Mouse (Mus musculus): ENCODE measurements at regions not wholly inside any gene's neighbourhood (a gene's known extent, or its start where the extent isn't known, plus 50 kb on each side); places are given as distances from the start of the nearest gene placed in this dataset.

GRCm38 (mm10) chr12:15654585-15654984 is 162.1 kb downstream of the Trib2 start:
- TF ChIP-seq POLR2A (IDR thresholded peaks at IDR 0.05; ENCODE audit: low read depth, low read length) (no peak), CTCF (IDR thresholded peaks at IDR 0.05; ENCODE audit: extremely low read depth, insufficient read depth, insufficient read length, insufficient replicate concordance) (no peak)
